Mouse (Mus musculus): ENCODE results near the gene Ccdc47. TPM values are rescaled to one million over a fixed set of nuclear protein-coding genes. Genes with fewer than 3 reads are reported as not detected.
A peak's percentile ranks its signal among the peaks of the same experiment; 100 is the strongest.

Ccdc47 gene
- polyA plus RNA-seq, 1 experiment from 2014 or later = 97.3 TPM

- Histone ChIP-seq H3K4me2 (ENCODE audit: low read depth, low read length) (no peak overlapping the region), H3K9me3 (ENCODE audit: control insufficient read depth, low read length) (no peaks in the 10 kb centered on the region), H3K27ac (ENCODE audit: low read length) (no peak overlapping the region), H3K4me1 (ENCODE audit: control insufficient read depth, insufficient read depth, low read length) (no peaks in the 10 kb centered on the region), H3K4me3 (ENCODE audit: low read length) (no peak overlapping the region), H3K27me3 (replicated peaks; ENCODE audit: control insufficient read depth, insufficient read depth, low read length) (no peaks in the 10 kb centered on the region), H3K36me3 (ENCODE audit: control insufficient read depth, insufficient read depth, low read length) (no peaks in the 10 kb centered on the region), H3K9ac (ENCODE audit: low read depth, low read length) (no peak overlapping the region)
- WGBS = 87% methylated on average over 2 of the region's 2 CpGs
- ATAC-seq = no peak
Observed at GRCm38 (mm10) chr11:106173228-106173627, 42.9 kb downstream of the Ccdc47 start.

GRCm38 (mm10) chr11:106170807-106171206 is 45.3 kb downstream of the Ccdc47 start:
- 80% methylated on average over 7 of the region's 7 CpGs for WGBS
- Histone ChIP-seq H3K27me3 (replicated peaks; ENCODE audit: control insufficient read depth, insufficient read depth, low read length) (no peaks in the 10 kb centered on the region), H3K4me3 (ENCODE audit: low read length) (no peak overlapping the region), H3K4me1 (ENCODE audit: control insufficient read depth, insufficient read depth, low read length) (no peaks in the 10 kb centered on the region), H3K36me3 (ENCODE audit: control insufficient read depth, insufficient read depth, low read length) (no peaks in the 10 kb centered on the region), H3K27ac (ENCODE audit: low read length) (no peak overlapping the region), H3K4me2 (ENCODE audit: low read depth, low read length) (no peak overlapping the region), H3K9me3 (ENCODE audit: control insufficient read depth, low read length) (no peaks in the 10 kb centered on the region), H3K9ac (ENCODE audit: low read depth, low read length) (no peak overlapping the region)
- no peak for ATAC-seq

GRCm38 (mm10) chr11:106167435-106167834 is 48.7 kb downstream of the Ccdc47 start:
- H3K9me3 ChIP-seq (ENCODE audit: control insufficient read depth, low read length) = no peaks in the 10 kb centered on the region
- H3K27ac ChIP-seq (ENCODE audit: low read length) = no peak overlapping the region
- no peaks in the 10 kb centered on the region for H3K4me1 ChIP-seq (ENCODE audit: control insufficient read depth, insufficient read depth, low read length)
- H3K4me3 ChIP-seq (ENCODE audit: low read length) = no peak overlapping the region
- H3K4me2 ChIP-seq (ENCODE audit: low read depth, low read length) = no peak overlapping the region
- H3K27me3 ChIP-seq (replicated peaks; ENCODE audit: control insufficient read depth, insufficient read depth, low read length) = no peaks in the 10 kb centered on the region
- H3K36me3 ChIP-seq (ENCODE audit: control insufficient read depth, insufficient read depth, low read length) = no peaks in the 10 kb centered on the region
- 72% methylated on average over 5 of the region's 5 CpGs for WGBS
- H3K9ac ChIP-seq (ENCODE audit: low read depth, low read length) = no peak overlapping the region
- ATAC-seq = peak; percentile 71

GRCm38 (mm10) chr11:106164601-106165180 is 51.5 kb downstream of the Ccdc47 start:
- Histone ChIP-seq H3K4me1 (ENCODE audit: control insufficient read depth, insufficient read depth, low read length) (peaks cover 9% of the 10 kb centered on the region; the same call in 1 of the 2 replicates), H3K9ac (ENCODE audit: low read depth, low read length) (no peak overlapping the region), H3K27ac (ENCODE audit: low read length) (no peak overlapping the region), H3K36me3 (ENCODE audit: control insufficient read depth, insufficient read depth, low read length) (no peaks in the 10 kb centered on the region), H3K27me3 (replicated peaks; ENCODE audit: control insufficient read depth, insufficient read depth, low read length) (no peaks in the 10 kb centered on the region), H3K9me3 (ENCODE audit: control insufficient read depth, low read length) (no peaks in the 10 kb centered on the region), H3K4me2 (ENCODE audit: low read depth, low read length) (no peak overlapping the region), H3K4me3 (ENCODE audit: low read length) (no peak overlapping the region)
- 91% methylated on average over 16 of the region's 16 CpGs for WGBS
- ATAC-seq = no peak

- Histone ChIP-seq H3K4me1 (ENCODE audit: control insufficient read depth, insufficient read depth, low read length) (peaks cover 17% of the 10 kb centered on the region), H3K4me2 (ENCODE audit: low read depth, low read length) (no peak overlapping the region), H3K9ac (ENCODE audit: low read depth, low read length) (no peak overlapping the region), H3K4me3 (ENCODE audit: low read length) (no peak overlapping the region), H3K9me3 (ENCODE audit: control insufficient read depth, low read length) (no peaks in the 10 kb centered on the region), H3K27me3 (replicated peaks; ENCODE audit: control insufficient read depth, insufficient read depth, low read length) (no peaks in the 10 kb centered on the region), H3K27ac (ENCODE audit: low read length) (no peak overlapping the region), H3K36me3 (ENCODE audit: control insufficient read depth, insufficient read depth, low read length) (no peaks in the 10 kb centered on the region)
- WGBS = 76% methylated on average over 4 of the region's 4 CpGs
- ATAC-seq = no peak
Observed at GRCm38 (mm10) chr11:106163546-106163945, 52.6 kb downstream of the Ccdc47 start.

GRCm38 (mm10) chr11:106162237-106162636 is 53.9 kb downstream of the Ccdc47 start:
- Histone ChIP-seq H3K9ac (ENCODE audit: low read depth, low read length) (no peak overlapping the region), H3K4me2 (ENCODE audit: low read depth, low read length) (no peak overlapping the region), H3K4me3 (ENCODE audit: low read length) (no peak overlapping the region), H3K9me3 (ENCODE audit: control insufficient read depth, low read length) (no peaks in the 10 kb centered on the region), H3K36me3 (ENCODE audit: control insufficient read depth, insufficient read depth, low read length) (no peaks in the 10 kb centered on the region), H3K27ac (ENCODE audit: low read length) (no peak overlapping the region), H3K4me1 (ENCODE audit: control insufficient read depth, insufficient read depth, low read length) (peaks cover 25% of the 10 kb centered on the region), H3K27me3 (replicated peaks; ENCODE audit: control insufficient read depth, insufficient read depth, low read length) (no peaks in the 10 kb centered on the region)
- no peak for ATAC-seq
- WGBS = 79% methylated on average over 2 of the region's 2 CpGs

GRCm38 (mm10) chr11:106160841-106161721 is 55.1 kb downstream of the Ccdc47 start, which contains the start of the genes Gm10840 and Limd2:
Gm10840 (plus strand) TSS chr11:106160850.
Limd2 (minus strand) TSS chr11:106160860.
- H3K27me3 ChIP-seq (replicated peaks; ENCODE audit: control insufficient read depth, insufficient read depth, low read length) = no peaks in the 10 kb centered on the region
- WGBS = 33% methylated on average over 22 of the region's 22 CpGs
- peak within 1 kb of the TSS; percentile 85 for H3K9ac ChIP-seq (ENCODE audit: low read depth, low read length)
- H3K4me1 ChIP-seq (ENCODE audit: control insufficient read depth, insufficient read depth, low read length) = peaks cover 25% of the 10 kb centered on the region
- peak within 1 kb of the TSS; percentile 89 for H3K27ac ChIP-seq (ENCODE audit: low read length)
- peak within 1 kb of the TSS; percentile 72 for H3K4me3 ChIP-seq (ENCODE audit: low read length)
- H3K36me3 ChIP-seq (ENCODE audit: control insufficient read depth, insufficient read depth, low read length) = 0 out of 2 replicates have a peak, but pooled peaks cover 3% of the 10 kb centered on the region
- peak within 1 kb of the TSS; percentile 94 for H3K4me2 ChIP-seq (ENCODE audit: low read depth, low read length)
- ATAC-seq = peak; percentile 47
- H3K9me3 ChIP-seq (ENCODE audit: control insufficient read depth, low read length) = no peaks in the 10 kb centered on the region

GRCm38 (mm10) chr11:106159921-106160840 is 56.0 kb downstream of the Ccdc47 start:
- Histone ChIP-seq H3K4me2 (ENCODE audit: low read depth, low read length) (peak overlapping the region; percentile 94), H3K27me3 (replicated peaks; ENCODE audit: control insufficient read depth, insufficient read depth, low read length) (no peaks in the 10 kb centered on the region), H3K4me1 (ENCODE audit: control insufficient read depth, insufficient read depth, low read length) (peaks cover 25% of the 10 kb centered on the region), H3K4me3 (ENCODE audit: low read length) (peak overlapping the region; percentile 72), H3K36me3 (ENCODE audit: control insufficient read depth, insufficient read depth, low read length) (0 out of 2 replicates have a peak, but pooled peaks cover 3% of the 10 kb centered on the region), H3K9ac (ENCODE audit: low read depth, low read length) (peak overlapping the region; percentile 85), H3K9me3 (ENCODE audit: control insufficient read depth, low read length) (no peaks in the 10 kb centered on the region), H3K27ac (ENCODE audit: low read length) (peak overlapping the region; percentile 89)
- peak; percentile 76 for ATAC-seq
- under 1% methylated on average over 70 of the region's 106 CpGs for WGBS
